8 mouse cellular contexts compared by ENCODE assay signal in genomic region chr11:100702081-100702851, GRCm38 (mm10). TPM values are rescaled to one million over a fixed set of nuclear protein-coding genes. Genes with fewer than 3 reads are reported as not detected.
DNase-seq lines count a peak whose midpoint lies in the region; ATAC-seq lines count a peak whose summit lies in the region.

No protein-coding gene starts in this region.

- 39% methylated on average over 19 of the region's 19 CpGs for WGBS in hindbrain, embryonic 11.5 days

- H3K4me2 ChIP-seq in hindbrain, embryonic 11.5 days (replicated peaks; ENCODE audit: low read depth, low read length) = no peak overlapping the region

- H3K9ac ChIP-seq in hindbrain, embryonic 11.5 days (ENCODE audit: low read depth, low read length) = no peak overlapping the region

- intact Hi-C loops in left cerebral cortex, postnatal 25 days (cut with DNase I) = loop anchor here (2.0 kb wide), 2 partner anchors 75 to 131 kb away; no protein-coding TSS in a partner anchor

- DNase-seq in left cerebral cortex, adult 18-20 months (ENCODE audit: low spot score in 2 of 2) = peak; percentile 60 to 74
- no peak for DNase-seq in left cerebral cortex, adult 11 months (ENCODE audit: low spot score)
- peak; percentile 54 for DNase-seq in brain, embryonic 18.5 days (ENCODE audit: low read depth, low spot score)
- peak; percentile 86 for DNase-seq in hindbrain, embryonic 11.5 days (ENCODE audit: low spot score)
- DNase-seq in left cerebral cortex, postnatal 25 days (ENCODE audit: low spot score in 2 of 2) = peak; percentile 73 to 78
- peak; percentile 69 to 75 for DNase-seq in spleen, postnatal 36 days (ENCODE audit: low spot score in 2 of 2)

- H3K36me3 ChIP-seq in hindbrain, embryonic 11.5 days (ENCODE audit: control insufficient read depth, insufficient read depth, low read length) = peaks cover 3% of the 10 kb centered on the region; the same call in 1 of the 2 replicates

- H3K4me1 ChIP-seq in hindbrain, embryonic 11.5 days (replicated peaks; ENCODE audit: control insufficient read depth, insufficient read depth, low read length) = no peaks in the 10 kb centered on the region

- no peaks in the 10 kb centered on the region for H3K27me3 ChIP-seq in hindbrain, embryonic 11.5 days (ENCODE audit: control insufficient read depth, insufficient read depth, low read length)

- no peak overlapping the region for H3K4me3 ChIP-seq in hindbrain, embryonic 11.5 days (ENCODE audit: low read depth, low read length)

- no peak overlapping the region for H3K27ac ChIP-seq in hindbrain, embryonic 11.5 days (ENCODE audit: low read depth, low read length)

- peak; percentile 71 for ATAC-seq in erythroid progenitor cell, adult 5-6 weeks (replicated peaks; ENCODE audit: low FRiP score, poor library complexity, severe bottlenecking)
- no peak for ATAC-seq in hindbrain, embryonic 11.5 days (ENCODE audit: low FRiP score)
- peak; percentile 66 for ATAC-seq in megakaryocyte progenitor cell, adult 5-6 weeks (replicated peaks; ENCODE audit: poor library complexity)

- no peaks in the 10 kb centered on the region for H3K9me3 ChIP-seq in hindbrain, embryonic 11.5 days (ENCODE audit: control insufficient read depth, low read length)

RNA-seq across cellular contexts. Expression of gene Dhx58, which starts 1.8 kb away (rescaled TPM):
- 1 to 10 TPM; 1.8 to 2.4 TPM for total RNA-seq in left cerebral cortex, adult 18-20 months (2021)
- 6.8 and 7.5 TPM in 2 replicates for total RNA-seq in erythroid progenitor cell, adult 5-6 weeks (2015; ENCODE audit: low replicate concordance)
- total RNA-seq in erythroid progenitor cell, adult 5-6 weeks (2017; ENCODE audit: low replicate concordance) = 17.8 and 26.2 TPM in 2 replicates
- polyA plus RNA-seq in hindbrain, embryonic 11.5 days (2014; fragmentation: Nextera tagmentation; extraction: Ambion mirVana) = 1.8 and 1.9 TPM in 2 replicates
- 1 to 10 TPM; 1.9 to 2.6 TPM for total RNA-seq in left cerebral cortex, postnatal 25 days (2021)
- total RNA-seq in megakaryocyte progenitor cell, adult 5-6 weeks (2015) = 10.4 and 11.1 TPM in 2 replicates
- total RNA-seq in megakaryocyte progenitor cell, adult 5-6 weeks (2017) = 11.5 and 13.6 TPM in 2 replicates

RNA-seq across cellular contexts. Expression of gene Kat2a, which starts 10.0 kb away (rescaled TPM):
- 10 to 100 TPM; 63.2 to 63.3 TPM for total RNA-seq in left cerebral cortex, adult 18-20 months (2021)
- total RNA-seq in erythroid progenitor cell, adult 5-6 weeks (2015; ENCODE audit: low replicate concordance) = 2.5 and 11.2 TPM in 2 replicates
- total RNA-seq in erythroid progenitor cell, adult 5-6 weeks (2017; ENCODE audit: low replicate concordance) = 1.9 and 2.6 TPM in 2 replicates
- polyA plus RNA-seq in hindbrain, embryonic 11.5 days (2014; fragmentation: Nextera tagmentation; extraction: Ambion mirVana) = 47.2 and 50.3 TPM in 2 replicates
- total RNA-seq in left cerebral cortex, postnatal 25 days (2021) = 10 to 100 TPM; 58.9 to 59.4 TPM
- total RNA-seq in megakaryocyte progenitor cell, adult 5-6 weeks (2015) = 31.7 and 40.1 TPM in 2 replicates
- total RNA-seq in megakaryocyte progenitor cell, adult 5-6 weeks (2017) = 28.9 and 30.4 TPM in 2 replicates

RNA-seq across cellular contexts. Expression of gene Zfp385c, which starts 10.0 kb away (rescaled TPM):
- under 1 TPM; 0.35 to 0.66 TPM for total RNA-seq in left cerebral cortex, adult 18-20 months (2021)
- total RNA-seq in erythroid progenitor cell, adult 5-6 weeks (2015; ENCODE audit: low replicate concordance) = not detected in 2 replicates
- not detected in 2 replicates for total RNA-seq in erythroid progenitor cell, adult 5-6 weeks (2017; ENCODE audit: low replicate concordance)
- polyA plus RNA-seq in hindbrain, embryonic 11.5 days (2014; fragmentation: Nextera tagmentation; extraction: Ambion mirVana) = 0.08 and 0.71 TPM in 2 replicates
- under 1 TPM; 0.16 to 0.30 TPM for total RNA-seq in left cerebral cortex, postnatal 25 days (2021)
- total RNA-seq in megakaryocyte progenitor cell, adult 5-6 weeks (2015) = not detected in 2 replicates
- not detected in 2 replicates for total RNA-seq in megakaryocyte progenitor cell, adult 5-6 weeks (2017)

RNA-seq across cellular contexts. Expression of gene Hspb9, which starts 11.4 kb away (rescaled TPM):
- not detected for total RNA-seq in left cerebral cortex, adult 18-20 months (2021)
- not detected in 2 replicates for total RNA-seq in erythroid progenitor cell, adult 5-6 weeks (2015; ENCODE audit: low replicate concordance)
- total RNA-seq in erythroid progenitor cell, adult 5-6 weeks (2017; ENCODE audit: low replicate concordance) = not detected in 2 replicates
- 0.50 and 0.82 TPM in 2 replicates for polyA plus RNA-seq in hindbrain, embryonic 11.5 days (2014; fragmentation: Nextera tagmentation; extraction: Ambion mirVana)
- not detected for total RNA-seq in left cerebral cortex, postnatal 25 days (2021)
- not detected in 2 replicates for total RNA-seq in megakaryocyte progenitor cell, adult 5-6 weeks (2015)
- total RNA-seq in megakaryocyte progenitor cell, adult 5-6 weeks (2017) = 0.37 and 0.47 TPM in 2 replicates

RNA-seq across cellular contexts. Expression of gene Rab5c, which starts 35.7 kb away (rescaled TPM):
- total RNA-seq in left cerebral cortex, adult 18-20 months (2021) = 100 to 1,000 TPM; 152 to 162 TPM
- 99.8 and 136 TPM in 2 replicates for total RNA-seq in erythroid progenitor cell, adult 5-6 weeks (2015; ENCODE audit: low replicate concordance)
- 80.2 and 110 TPM in 2 replicates for total RNA-seq in erythroid progenitor cell, adult 5-6 weeks (2017; ENCODE audit: low replicate concordance)
- polyA plus RNA-seq in hindbrain, embryonic 11.5 days (2014; fragmentation: Nextera tagmentation; extraction: Ambion mirVana) = 76.6 and 87.5 TPM in 2 replicates
- 100 to 1,000 TPM; 152 to 158 TPM for total RNA-seq in left cerebral cortex, postnatal 25 days (2021)
- total RNA-seq in megakaryocyte progenitor cell, adult 5-6 weeks (2015) = 129 and 135 TPM in 2 replicates
- total RNA-seq in megakaryocyte progenitor cell, adult 5-6 weeks (2017) = 101 and 105 TPM in 2 replicates
